Mouse (Mus musculus): ENCODE data around the gene Fastk. TPM values are rescaled to one million over a fixed set of nuclear protein-coding genes. Genes with fewer than 3 reads are reported as not detected.
"Not testable (repeated sequence)": the region's sequence is repeated elsewhere in the genome, so short reads cannot be mapped to it uniquely, and the experiment has no call there.

Gene Fastk
- polyA plus RNA-seq, 1 experiment from 2014 or later, result 101 TPM

DNA sequence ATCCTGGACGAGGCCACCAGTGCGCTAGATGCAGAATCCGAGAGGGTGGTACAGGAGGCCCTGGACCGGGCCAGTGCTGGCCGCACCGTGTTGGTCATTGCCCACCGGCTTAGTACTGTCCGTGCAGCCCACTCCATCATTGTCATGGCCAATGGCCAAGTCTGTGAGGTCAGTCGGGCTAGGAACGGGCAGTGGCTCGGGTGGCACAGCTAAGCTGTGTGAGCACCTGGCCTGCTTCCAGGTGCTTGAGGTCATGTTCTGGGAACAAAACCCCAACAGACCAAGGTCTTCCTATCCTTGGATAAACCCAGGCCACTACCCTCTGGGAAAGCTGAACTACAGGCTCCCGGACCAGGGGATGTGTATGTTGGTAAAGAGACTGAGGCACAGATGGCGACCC is 36.4 kb downstream of the Fastk start:
- no peak for ATAC-seq (replicated peaks; ENCODE audit: low FRiP score)
- H3K4me1 ChIP-seq (replicated peaks; ENCODE audit: control insufficient read depth, insufficient read depth, low read length), result no peaks in the 10 kb centered on the region; the same call in 1 of the 2 replicates
- no peaks in the 10 kb centered on the region for H3K9me3 ChIP-seq (ENCODE audit: control insufficient read depth, low read length)
- H3K9ac ChIP-seq (ENCODE audit: low read depth, low read length), result no peak overlapping the region
- H3K36me3 ChIP-seq (ENCODE audit: control insufficient read depth, insufficient read depth, low read length), result 0 out of 2 replicates have a peak, but pooled peaks cover 2% of the 10 kb centered on the region
- no peak overlapping the region for H3K4me2 ChIP-seq
- H3K27me3 ChIP-seq (replicated peaks; ENCODE audit: control insufficient read depth, insufficient read depth, low read length), result peaks cover 3% of the 10 kb centered on the region
- 95% methylated on average over 13 of the region's 13 CpGs for WGBS
- no peak overlapping the region for H3K27ac ChIP-seq (ENCODE audit: low read depth, low read length)
- H3K4me3 ChIP-seq (ENCODE audit: low read depth, low read length), result no peak overlapping the region
- no peak for DNase-seq (ENCODE audit: low spot score)

- no peak overlapping the region for H3K27ac ChIP-seq (ENCODE audit: low read depth, low read length)
- H3K9me3 ChIP-seq (ENCODE audit: control insufficient read depth, low read length), result no peaks in the 10 kb centered on the region
- H3K4me2 ChIP-seq, result no peak overlapping the region
- 67% methylated on average over 3 of the region's 3 CpGs for WGBS
- no peak for ATAC-seq (replicated peaks; ENCODE audit: low FRiP score)
- H3K9ac ChIP-seq (ENCODE audit: low read depth, low read length), result no peak overlapping the region
- H3K36me3 ChIP-seq (ENCODE audit: control insufficient read depth, insufficient read depth, low read length), result peaks cover 14% of the 10 kb centered on the region; the same call in 1 of the 2 replicates
- H3K4me3 ChIP-seq (ENCODE audit: low read depth, low read length), result no peak overlapping the region
- no peak for DNase-seq (ENCODE audit: low spot score)
- no peaks in the 10 kb centered on the region; the same call in 1 of the 2 replicates for H3K4me1 ChIP-seq (replicated peaks; ENCODE audit: control insufficient read depth, insufficient read depth, low read length)
- H3K27me3 ChIP-seq (replicated peaks; ENCODE audit: control insufficient read depth, insufficient read depth, low read length), result no peaks in the 10 kb centered on the region
Observed at GRCm38 (mm10) chr5:24405389-24405876, 39.7 kb downstream of the Fastk start.

DNA sequence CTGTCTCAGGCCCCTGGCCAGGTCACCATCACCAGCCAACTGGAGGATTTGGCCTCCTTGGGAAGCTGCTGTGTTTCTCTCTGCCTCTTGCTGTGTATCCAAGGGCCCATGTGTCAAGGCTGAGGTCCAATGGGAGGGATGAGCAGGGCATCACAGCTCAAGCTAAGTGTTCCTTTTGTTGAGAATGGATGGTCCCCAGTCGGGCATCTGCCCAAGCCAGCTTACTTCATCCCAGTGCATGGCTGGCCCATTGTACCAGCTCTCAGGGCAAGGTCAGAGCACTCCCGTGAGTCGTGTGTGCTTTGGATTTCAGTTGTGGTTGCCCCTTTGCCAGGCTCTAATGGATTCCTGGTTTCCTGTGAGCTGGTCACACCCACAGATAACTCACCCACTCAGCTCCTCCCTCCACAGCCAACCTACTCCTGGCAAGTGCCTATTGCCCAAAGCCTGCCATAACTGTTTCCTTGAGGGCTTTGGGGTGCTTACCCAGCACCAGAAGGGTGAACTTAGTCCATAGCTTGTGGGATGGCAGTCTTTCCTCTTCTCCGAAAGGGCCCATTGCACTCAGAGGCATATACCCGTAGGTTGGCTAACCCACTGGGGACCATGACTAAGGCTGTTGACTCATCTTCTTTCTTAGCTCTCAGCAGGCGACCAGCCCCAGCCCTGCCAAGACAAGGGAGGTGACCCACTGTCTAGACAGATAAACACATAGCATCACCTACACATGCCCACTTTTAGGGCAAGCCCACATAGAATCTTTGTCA is 40.3 kb downstream of the Fastk start:
- no peak overlapping the region for H3K9ac ChIP-seq (ENCODE audit: low read depth, low read length)
- no peak overlapping the region for H3K4me2 ChIP-seq
- H3K36me3 ChIP-seq (ENCODE audit: control insufficient read depth, insufficient read depth, low read length), result peaks cover 14% of the 10 kb centered on the region; the same call in 1 of the 2 replicates
- DNase-seq (ENCODE audit: low spot score), result no peak
- WGBS, result 78% methylated on average over 6 of the region's 6 CpGs
- H3K9me3 ChIP-seq (ENCODE audit: control insufficient read depth, low read length), result no peaks in the 10 kb centered on the region
- ATAC-seq (replicated peaks; ENCODE audit: low FRiP score), result no peak
- H3K4me3 ChIP-seq (ENCODE audit: low read depth, low read length), result no peak overlapping the region
- H3K4me1 ChIP-seq (replicated peaks; ENCODE audit: control insufficient read depth, insufficient read depth, low read length), result no peaks in the 10 kb centered on the region; the same call in 1 of the 2 replicates
- no peaks in the 10 kb centered on the region for H3K27me3 ChIP-seq (replicated peaks; ENCODE audit: control insufficient read depth, insufficient read depth, low read length)
- H3K27ac ChIP-seq (ENCODE audit: low read depth, low read length), result no peak overlapping the region

DNA sequence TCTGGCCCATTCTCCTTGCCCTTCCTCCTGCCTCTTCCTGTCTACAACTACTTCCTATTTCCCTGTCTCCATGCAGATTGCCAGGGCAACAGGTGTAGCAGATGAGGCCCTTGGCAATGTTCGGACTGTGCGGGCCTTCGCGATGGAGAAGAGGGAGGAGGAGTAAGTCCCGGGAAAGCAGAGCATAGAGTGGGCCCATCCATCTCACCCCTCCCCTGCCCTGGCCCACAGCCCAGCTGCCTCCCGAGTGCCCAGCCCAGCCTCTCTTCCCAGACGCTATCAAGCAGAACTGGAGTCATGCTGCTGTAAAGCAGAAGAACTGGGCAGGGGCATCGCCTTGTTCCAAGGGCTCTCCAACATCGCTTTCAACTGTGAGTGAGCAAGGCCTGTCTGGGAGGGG is 43.1 kb downstream of the Fastk start:
- Histone ChIP-seq H3K9me3 (ENCODE audit: control insufficient read depth, low read length) (no peaks in the 10 kb centered on the region), H3K4me1 (replicated peaks; ENCODE audit: control insufficient read depth, insufficient read depth, low read length) (no peaks in the 10 kb centered on the region; the same call in 1 of the 2 replicates), H3K4me3 (ENCODE audit: low read depth, low read length) (no peak overlapping the region), H3K27ac (ENCODE audit: low read depth, low read length) (no peak overlapping the region), H3K4me2 (no peak overlapping the region), H3K9ac (ENCODE audit: low read depth, low read length) (no peak overlapping the region), H3K27me3 (replicated peaks; ENCODE audit: control insufficient read depth, insufficient read depth, low read length) (no peaks in the 10 kb centered on the region), H3K36me3 (ENCODE audit: control insufficient read depth, insufficient read depth, low read length) (peaks cover 14% of the 10 kb centered on the region; the same call in 1 of the 2 replicates)
- DNase-seq (ENCODE audit: low spot score), result no peak
- ATAC-seq (replicated peaks; ENCODE audit: low FRiP score), result no peak
- WGBS, result 85% methylated on average over 9 of the region's 9 CpGs

DNA sequence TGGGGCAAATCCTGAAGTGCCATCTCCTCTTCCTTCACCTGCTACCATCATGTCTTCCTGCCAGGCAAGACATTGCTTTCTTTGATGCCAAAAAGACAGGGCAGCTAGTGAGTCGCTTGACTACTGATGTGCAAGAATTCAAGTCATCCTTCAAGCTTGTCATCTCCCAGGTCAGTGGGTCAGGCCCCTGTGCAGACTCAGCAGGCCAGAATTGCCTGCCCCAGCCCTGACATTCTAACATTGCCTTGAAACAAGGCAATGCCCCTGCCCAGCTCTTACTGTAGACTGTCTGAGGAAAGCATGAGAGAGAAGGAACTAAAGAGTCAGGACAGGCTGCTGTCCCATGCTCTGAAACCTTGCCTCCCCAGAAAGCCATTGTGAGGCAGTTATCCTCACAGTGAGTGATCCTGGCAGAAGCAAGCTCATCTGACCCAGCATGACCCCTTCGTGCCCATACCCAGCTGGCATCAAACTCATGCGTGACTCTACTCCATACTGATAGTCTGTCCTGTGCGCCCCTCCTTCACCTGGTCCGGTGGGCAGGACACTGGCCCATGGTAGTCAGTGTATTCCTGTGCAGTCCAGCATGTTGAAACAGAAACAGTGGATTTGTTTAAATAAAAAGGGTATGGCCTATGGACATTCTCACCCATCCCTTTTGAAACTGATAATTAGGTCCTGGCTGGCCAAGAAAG is 44.0 kb downstream of the Fastk start:
- H3K9me3 ChIP-seq (ENCODE audit: control insufficient read depth, low read length), result no peaks in the 10 kb centered on the region
- no peaks in the 10 kb centered on the region for H3K27me3 ChIP-seq (replicated peaks; ENCODE audit: control insufficient read depth, insufficient read depth, low read length)
- H3K27ac ChIP-seq (ENCODE audit: low read depth, low read length), result no peak overlapping the region
- WGBS, result 91% methylated on average over 5 of the region's 5 CpGs
- H3K9ac ChIP-seq (ENCODE audit: low read depth, low read length), result no peak overlapping the region
- no peaks in the 10 kb centered on the region; the same call in 1 of the 2 replicates for H3K4me1 ChIP-seq (replicated peaks; ENCODE audit: control insufficient read depth, insufficient read depth, low read length)
- H3K36me3 ChIP-seq (ENCODE audit: control insufficient read depth, insufficient read depth, low read length), result peaks cover 17% of the 10 kb centered on the region; the same call in 1 of the 2 replicates
- ATAC-seq (replicated peaks; ENCODE audit: low FRiP score), result no peak
- no peak overlapping the region for H3K4me2 ChIP-seq
- H3K4me3 ChIP-seq (ENCODE audit: low read depth, low read length), result no peak overlapping the region
- DNase-seq (ENCODE audit: low spot score), result no peak

DNA sequence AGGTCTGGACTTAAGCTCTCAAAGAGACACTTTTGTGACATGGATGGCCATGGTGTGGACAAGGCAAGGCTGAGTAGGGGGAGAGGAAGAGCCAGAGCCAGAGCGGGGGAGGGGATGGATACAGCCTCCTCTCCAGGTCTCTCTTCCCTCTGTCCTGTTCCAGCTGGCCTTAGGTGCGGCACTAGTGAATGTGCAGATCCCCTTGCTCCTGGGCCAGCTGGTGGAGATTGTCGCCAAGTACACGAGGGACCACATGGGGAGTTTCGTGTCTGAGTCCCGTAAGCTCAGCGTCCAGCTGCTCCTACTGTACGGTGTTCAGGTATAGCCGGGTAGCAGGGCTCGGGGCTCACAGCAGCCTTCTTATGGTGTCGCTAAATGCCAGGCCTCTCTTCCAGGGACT is 44.7 kb downstream of the Fastk start:
- no peak for ATAC-seq (replicated peaks; ENCODE audit: low FRiP score)

GRCm38 (mm10) chr5:24399686-24400085 is 45.4 kb downstream of the Fastk start:
- H3K9ac ChIP-seq (ENCODE audit: low read depth, low read length), result no peak overlapping the region
- H3K4me2 ChIP-seq, result no peak overlapping the region
- DNase-seq (ENCODE audit: low spot score) (no peak), ATAC-seq (replicated peaks; ENCODE audit: low FRiP score) (no peak)
- no peak overlapping the region for H3K27ac ChIP-seq (ENCODE audit: low read depth, low read length)
- H3K4me3 ChIP-seq (ENCODE audit: low read depth, low read length), result no peak overlapping the region
- peaks cover 15% of the 10 kb centered on the region; the same call in 1 of the 2 replicates for H3K36me3 ChIP-seq (ENCODE audit: control insufficient read depth, insufficient read depth, low read length)
- peaks cover 4% of the 10 kb centered on the region; the same call in 1 of the 2 replicates for H3K4me1 ChIP-seq (replicated peaks; ENCODE audit: control insufficient read depth, insufficient read depth, low read length)
- no peaks in the 10 kb centered on the region for H3K27me3 ChIP-seq (replicated peaks; ENCODE audit: control insufficient read depth, insufficient read depth, low read length)
- WGBS, result 85% methylated on average over 10 of the region's 10 CpGs
- H3K9me3 ChIP-seq (ENCODE audit: control insufficient read depth, low read length), result no peaks in the 10 kb centered on the region

More for the DNA sequence above, 44.7 kb downstream of the Fastk start:
- Histone ChIP-seq H3K9me3 (ENCODE audit: control insufficient read depth, low read length) (no peaks in the 10 kb centered on the region), H3K27ac (ENCODE audit: low read depth, low read length) (no peak overlapping the region), H3K4me1 (replicated peaks; ENCODE audit: control insufficient read depth, insufficient read depth, low read length) (no peaks in the 10 kb centered on the region; the same call in 1 of the 2 replicates), H3K4me2 (no peak overlapping the region), H3K36me3 (ENCODE audit: control insufficient read depth, insufficient read depth, low read length) (peaks cover 17% of the 10 kb centered on the region; the same call in 1 of the 2 replicates), H3K27me3 (replicated peaks; ENCODE audit: control insufficient read depth, insufficient read depth, low read length) (no peaks in the 10 kb centered on the region), H3K4me3 (ENCODE audit: low read depth, low read length) (no peak overlapping the region), H3K9ac (ENCODE audit: low read depth, low read length) (no peak overlapping the region)
- no peak for DNase-seq (ENCODE audit: low spot score)
- 90% methylated on average over 11 of the region's 11 CpGs for WGBS

DNA sequence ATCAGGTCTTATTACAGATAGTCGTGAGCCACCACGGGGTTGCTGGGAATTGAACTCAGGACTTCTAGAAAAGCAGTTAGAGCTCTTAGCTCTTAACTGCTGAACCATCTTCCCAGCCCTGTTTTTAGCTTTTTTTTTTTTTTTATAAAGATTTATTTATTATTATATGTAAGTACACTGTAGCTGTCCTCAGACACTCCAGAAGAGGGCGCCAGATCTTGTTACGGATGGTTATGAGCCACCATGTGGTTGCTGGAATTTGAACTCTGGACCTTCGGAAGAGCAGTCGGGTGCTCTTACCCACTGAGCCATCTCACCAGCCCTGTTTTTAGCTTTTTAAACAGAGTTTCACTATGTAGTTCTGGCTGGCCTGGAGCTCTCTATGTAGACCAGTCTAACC is 48.8 kb downstream of the Fastk start:
- not testable (repeated sequence) for H3K4me2 ChIP-seq; H3K4me1 ChIP-seq (replicated peaks; ENCODE audit: control insufficient read depth, insufficient read depth, low read length); H3K27ac ChIP-seq (ENCODE audit: low read depth, low read length); H3K36me3 ChIP-seq (ENCODE audit: control insufficient read depth, insufficient read depth, low read length); H3K4me3 ChIP-seq (ENCODE audit: low read depth, low read length); H3K27me3 ChIP-seq (replicated peaks; ENCODE audit: control insufficient read depth, insufficient read depth, low read length); DNase-seq (ENCODE audit: low spot score); ATAC-seq (replicated peaks; ENCODE audit: low FRiP score); H3K9me3 ChIP-seq (ENCODE audit: control insufficient read depth, low read length); H3K9ac ChIP-seq (ENCODE audit: low read depth, low read length)
- WGBS, result 81% methylated on average over 6 of the region's 6 CpGs

All from liver, embryonic 11.5 days (tissue).